Mouse (Mus musculus) forebrain, embryonic 11.5 days (tissue): ENCODE data around the gene P2ry6. TPM values are rescaled to one million over a fixed set of nuclear protein-coding genes. Genes with fewer than 3 reads are reported as not detected.

Experiments used
- ATAC-seq: fragments of 200-750 bp; cut with Nextera tagmentation; replicated peaks from 2 replicates; pipeline ENCODE4 v1.8.0; 2017; ENCODE audit warnings: moderate TSS enrichment; ENCODE audit not compliant: low FRiP score
- DNase-seq: peaks from one replicate; pipeline ENCODE4 v3.0.0-alpha.2; 2017; ENCODE audit warnings: low spot score
- H3K27ac ChIP-seq: fragments of 300-500 bp; sonication (generic); 2 replicates; pipeline ENCODE4 v1.5.1; 2014; ENCODE audit warnings: low read depth, low read length
- H3K27me3 ChIP-seq: fragments of 300-500 bp; sonication (generic); 2 replicates; pipeline ENCODE4 v1.6.1; 2014; ENCODE audit warnings: mild to moderate bottlenecking, low read length, mixed read lengths; ENCODE audit not compliant: control insufficient read depth, insufficient read depth
- H3K36me3 ChIP-seq: fragments of 300-500 bp; sonication (generic); 2 replicates; pipeline ENCODE4 v1.6.1; 2014; ENCODE audit warnings: mild to moderate bottlenecking, low read length, moderate library complexity, mixed read lengths; ENCODE audit not compliant: control insufficient read depth, insufficient read depth
- H3K4me1 ChIP-seq: fragments of 300-500 bp; sonication (generic); replicated peaks from 2 replicates; pipeline ENCODE4 v1.6.1; 2014; ENCODE audit warnings: low read length, mixed read lengths; ENCODE audit not compliant: control insufficient read depth, insufficient read depth
- H3K4me2 ChIP-seq: fragments of 300-500 bp; sonication (generic); 2 replicates; pipeline ENCODE4 v1.6.1; 2014; ENCODE audit warnings: low read depth, mild to moderate bottlenecking, low read length, moderate library complexity, mixed read lengths; ENCODE audit not compliant: severe bottlenecking
- H3K4me3 ChIP-seq: fragments of 300-500 bp; sonication (generic); 2 replicates; pipeline ENCODE4 v1.5.1; 2014; ENCODE audit warnings: low read depth, low read length
- H3K9ac ChIP-seq: fragments of 300-500 bp; sonication (generic); 2 replicates; pipeline ENCODE4 v1.6.1; 2014; ENCODE audit warnings: low read length
- H3K9me3 ChIP-seq: fragments of 300-500 bp; sonication (generic); 2 replicates; pipeline ENCODE4 v1.6.1; 2016; ENCODE audit warnings: low read length, mixed read lengths; ENCODE audit not compliant: control insufficient read depth
- WGBS: fragments of 180-500 bp; shearing (Covaris S2); extraction: QIAGEN DNeasy Blood & Tissue Kit; methylation state at CpG from one replicate; pipeline ENCODE4 v1.1.7; 2014; 5-methylcytosine and 5-hydroxymethylcytosine counted together
- polyA plus RNA-seq: library from polyadenylated mRNA; unstranded; fragments of >200 nt; fragmentation: Nextera tagmentation; extraction: Ambion mirVana; gene quantifications from 2 replicates; pipeline ENCODE4 v1.2.1, GENCODE M21; 2014

P2ry6 gene
- polyA plus RNA-seq, 1 experiment from 2014 or later = 1.9 TPM

DNA sequence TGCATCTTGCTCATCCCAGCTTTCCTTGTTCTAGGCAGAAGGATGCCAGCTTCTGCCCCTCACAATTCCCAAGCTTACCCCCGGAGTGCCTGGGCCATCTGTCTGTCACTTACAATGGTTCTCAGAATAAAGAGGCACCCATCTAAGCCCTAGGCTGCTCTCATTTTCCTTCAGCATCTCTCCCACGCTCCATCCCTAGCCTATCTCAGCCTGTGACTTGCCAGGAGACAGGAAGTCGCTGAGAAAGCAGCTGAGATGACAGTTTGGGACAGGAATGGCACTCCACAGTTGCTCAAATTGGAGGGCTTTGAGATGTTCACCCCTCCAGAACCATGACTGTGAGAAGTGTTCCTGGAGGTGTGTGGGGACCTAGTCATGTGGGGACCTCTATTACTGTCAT lies 1.6 kb downstream of the P2ry6 start:
- peaks cover 17% of the 10 kb centered on the region for H3K27me3 ChIP-seq
- no peak overlapping the region for H3K4me3 ChIP-seq
- no peak for DNase-seq
- H3K9ac ChIP-seq = no peak overlapping the region
- no peak overlapping the region for H3K4me2 ChIP-seq
- WGBS = 50% methylated on average over 3 of the region's 3 CpGs
- H3K36me3 ChIP-seq = no peaks in the 10 kb centered on the region
- no peak overlapping the region for H3K27ac ChIP-seq
- no peak for ATAC-seq
- no peaks in the 10 kb centered on the region for H3K9me3 ChIP-seq
- H3K4me1 ChIP-seq = 0 out of 2 replicates have a peak, but pooled peaks cover 2% of the 10 kb centered on the region

DNA sequence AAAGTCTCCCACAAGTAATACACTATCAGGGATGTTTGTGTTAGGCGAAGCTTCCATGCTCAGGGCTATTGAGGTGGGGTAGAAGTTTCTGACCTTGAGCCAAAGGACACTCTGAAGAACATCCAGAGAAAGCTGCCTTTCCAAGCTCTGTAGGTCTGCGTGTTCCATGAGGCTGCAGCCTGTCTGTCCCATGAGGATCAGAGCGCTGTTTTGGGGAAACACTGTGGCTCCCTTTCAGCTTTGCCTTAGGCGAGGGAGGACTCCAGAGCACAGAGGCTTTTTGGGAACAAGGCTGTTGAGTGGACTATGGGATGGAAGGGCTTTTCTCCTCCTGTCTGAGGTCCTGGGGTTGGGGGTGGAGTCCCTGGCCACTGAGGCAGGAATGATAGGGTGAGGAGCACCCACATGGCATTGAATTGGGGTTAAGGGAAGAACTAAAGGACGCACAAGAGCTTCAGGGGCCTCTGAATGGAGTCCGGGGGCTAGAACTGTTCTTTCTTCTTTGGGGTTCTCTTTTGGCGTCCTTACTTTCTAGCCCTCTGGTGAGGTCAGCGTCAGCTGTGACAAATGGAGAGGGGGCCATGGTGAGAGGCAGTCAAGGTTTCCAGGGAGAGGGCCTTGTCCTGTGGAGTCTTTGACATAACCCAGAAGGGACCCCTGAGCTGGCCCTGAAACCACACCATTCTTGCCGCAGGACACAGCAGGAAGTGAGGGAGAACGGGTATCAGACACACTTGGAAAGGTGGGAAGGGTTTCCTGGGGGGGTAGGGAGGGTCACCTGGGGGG lies 5.4 kb downstream of the P2ry6 start:
- ATAC-seq (no peak), DNase-seq (no peak)
- no peak overlapping the region for H3K4me3 ChIP-seq
- peaks cover 9% of the 10 kb centered on the region for H3K27me3 ChIP-seq
- no peak overlapping the region for H3K27ac ChIP-seq
- 74% methylated on average over 10 of the region's 10 CpGs for WGBS
- H3K36me3 ChIP-seq = no peaks in the 10 kb centered on the region
- no peak overlapping the region for H3K4me2 ChIP-seq
- H3K4me1 ChIP-seq = peaks cover under 1% of the 10 kb centered on the region; the same call in 1 of the 2 replicates
- no peaks in the 10 kb centered on the region for H3K9me3 ChIP-seq
- no peak overlapping the region for H3K9ac ChIP-seq

DNA sequence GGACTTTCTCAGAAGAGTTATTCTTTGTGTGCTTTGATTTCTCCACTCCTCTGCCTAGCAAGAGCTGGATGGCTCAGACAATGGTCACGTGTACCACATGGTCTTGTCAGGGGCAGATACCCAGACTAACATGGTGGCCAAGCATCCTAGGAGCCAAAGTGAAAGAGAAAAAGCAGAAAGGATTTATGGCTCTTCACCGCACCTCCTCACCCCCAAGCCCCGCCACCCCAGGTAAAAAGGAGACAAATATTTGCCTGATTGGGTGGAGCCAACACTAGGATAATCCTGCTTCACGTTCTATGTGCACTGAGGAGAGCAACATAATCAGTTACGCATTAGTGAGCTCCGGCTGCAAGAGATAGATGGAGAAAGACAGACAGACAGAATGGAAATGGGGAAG lies 6.1 kb downstream of the P2ry6 start:
- no peak for ATAC-seq
- no peak overlapping the region for H3K27ac ChIP-seq
- H3K36me3 ChIP-seq = no peaks in the 10 kb centered on the region
- WGBS = 80% methylated on average over 6 of the region's 6 CpGs
- peaks cover 2% of the 10 kb centered on the region for H3K27me3 ChIP-seq
- H3K9me3 ChIP-seq = no peaks in the 10 kb centered on the region
- no peak overlapping the region for H3K4me2 ChIP-seq
- no peak for DNase-seq
- H3K4me3 ChIP-seq = no peak overlapping the region
- no peak overlapping the region for H3K9ac ChIP-seq
- no peaks in the 10 kb centered on the region; the same call in 1 of the 2 replicates for H3K4me1 ChIP-seq

DNA sequence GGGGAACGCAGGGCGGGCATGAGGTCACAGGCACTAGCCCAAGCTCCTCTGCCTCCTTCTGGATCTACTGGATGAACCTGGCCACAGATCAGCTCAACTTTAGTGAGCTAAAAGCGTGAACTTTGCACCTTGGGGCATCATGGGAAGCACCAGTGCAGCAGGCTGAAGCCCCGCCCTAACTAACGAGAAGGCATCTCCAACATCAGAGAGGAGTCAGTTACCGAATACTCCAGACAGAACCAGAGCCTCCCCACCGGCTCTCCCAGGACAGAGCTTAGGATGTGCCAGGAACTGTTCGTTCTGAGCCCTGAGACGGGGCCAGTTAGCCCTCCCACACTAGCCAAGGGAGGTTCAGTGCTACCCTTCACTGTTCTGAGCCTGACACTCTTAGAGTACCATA lies 6.6 kb downstream of the P2ry6 start:
- ATAC-seq = no peak
- H3K27ac ChIP-seq = no peak overlapping the region
- H3K36me3 ChIP-seq = no peaks in the 10 kb centered on the region
- H3K9me3 ChIP-seq = no peaks in the 10 kb centered on the region
- 84% methylated on average over 9 of the region's 9 CpGs for WGBS
- H3K4me3 ChIP-seq = no peak overlapping the region
- no peak overlapping the region for H3K4me2 ChIP-seq
- H3K9ac ChIP-seq = no peak overlapping the region
- no peak for DNase-seq
- H3K4me1 ChIP-seq = no peaks in the 10 kb centered on the region; the same call in 1 of the 2 replicates
- H3K27me3 ChIP-seq = no peaks in the 10 kb centered on the region

DNA sequence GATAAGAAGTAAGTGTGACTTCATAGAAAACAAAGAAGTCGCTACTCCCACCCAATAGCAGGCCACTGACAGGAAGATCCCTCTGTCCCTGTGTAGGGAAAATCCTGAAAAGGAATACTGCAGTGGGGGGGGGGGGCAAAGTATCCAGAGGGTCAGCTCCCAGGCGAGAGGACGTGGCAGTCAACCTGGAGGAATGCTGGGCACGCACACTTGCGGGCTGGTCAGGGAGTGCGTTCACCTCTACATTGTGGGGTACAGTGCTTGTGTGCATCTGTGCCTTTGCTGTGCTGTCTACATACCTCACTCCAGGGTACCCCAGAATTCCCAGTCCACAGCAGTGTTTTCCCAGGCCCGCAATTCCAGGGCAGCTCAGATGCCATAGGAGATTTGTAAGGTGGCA lies 8.4 kb downstream of the P2ry6 start:
- no peak for ATAC-seq
- Histone ChIP-seq H3K4me2 (no peak overlapping the region), H3K4me1 (no peaks in the 10 kb centered on the region; the same call in 1 of the 2 replicates), H3K27ac (no peak overlapping the region), H3K27me3 (no peaks in the 10 kb centered on the region), H3K36me3 (no peaks in the 10 kb centered on the region), H3K9me3 (no peaks in the 10 kb centered on the region), H3K9ac (no peak overlapping the region), H3K4me3 (no peak overlapping the region)
- DNase-seq = no peak
- 71% methylated on average over 7 of the region's 7 CpGs for WGBS

DNA sequence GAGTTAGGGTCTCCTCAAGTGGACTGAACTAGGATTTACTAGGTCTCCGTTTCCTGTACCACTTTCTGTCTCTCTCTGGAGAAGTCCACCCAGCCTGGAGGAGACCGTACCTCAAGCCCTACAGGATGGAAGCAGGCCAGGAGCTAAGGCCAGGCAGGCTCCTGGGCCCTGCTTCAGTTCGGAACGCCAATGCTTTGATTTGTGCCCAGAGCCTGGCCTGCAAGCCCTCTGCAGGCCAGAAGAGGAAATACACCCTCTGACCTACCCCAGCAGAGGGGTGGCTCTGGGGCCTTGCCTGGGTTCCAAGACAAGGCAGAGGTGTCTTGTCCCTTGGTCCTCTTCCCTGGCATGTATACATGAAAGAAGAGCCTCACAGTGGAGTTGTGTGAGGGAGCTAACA lies 9.4 kb downstream of the P2ry6 start:
- no peak overlapping the region for H3K4me2 ChIP-seq
- H3K9me3 ChIP-seq = no peaks in the 10 kb centered on the region
- no peak overlapping the region for H3K27ac ChIP-seq
- H3K4me1 ChIP-seq = no peaks in the 10 kb centered on the region; the same call in 1 of the 2 replicates
- ATAC-seq = no peak
- no peaks in the 10 kb centered on the region for H3K36me3 ChIP-seq
- DNase-seq = peak; percentile 67
- no peak overlapping the region for H3K4me3 ChIP-seq
- WGBS = 20% methylated on average over 4 of the region's 4 CpGs
- H3K27me3 ChIP-seq = no peaks in the 10 kb centered on the region
- H3K9ac ChIP-seq = no peak overlapping the region

DNA sequence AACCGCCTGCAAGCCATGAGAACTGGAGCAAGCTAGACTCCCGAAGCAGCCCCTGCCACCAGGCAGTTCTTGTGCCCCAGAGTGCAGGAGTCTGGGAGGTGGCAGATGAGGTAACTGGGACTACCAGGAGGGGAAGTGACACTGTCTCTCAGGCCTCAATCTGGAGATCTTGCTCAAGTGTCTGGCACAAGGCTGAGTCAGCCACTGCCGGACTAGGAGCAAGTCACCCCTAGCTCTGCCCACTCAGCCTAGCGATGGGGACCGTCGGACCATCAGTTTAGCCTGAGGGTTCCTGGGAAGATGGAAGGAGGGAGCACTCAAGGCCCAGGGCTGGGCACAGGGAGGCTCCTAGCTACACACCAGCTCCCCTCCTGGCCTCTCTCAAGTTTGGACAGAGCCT lies 10.2 kb downstream of the P2ry6 start:
- Histone ChIP-seq H3K4me1 (no peaks in the 10 kb centered on the region; the same call in 1 of the 2 replicates), H3K36me3 (no peaks in the 10 kb centered on the region), H3K9me3 (no peaks in the 10 kb centered on the region), H3K9ac (no peak overlapping the region), H3K27ac (no peak overlapping the region), H3K4me2 (no peak overlapping the region), H3K4me3 (no peak overlapping the region), H3K27me3 (no peaks in the 10 kb centered on the region)
- DNase-seq = no peak
- ATAC-seq = no peak
- 67% methylated on average over 6 of the region's 6 CpGs for WGBS

DNA sequence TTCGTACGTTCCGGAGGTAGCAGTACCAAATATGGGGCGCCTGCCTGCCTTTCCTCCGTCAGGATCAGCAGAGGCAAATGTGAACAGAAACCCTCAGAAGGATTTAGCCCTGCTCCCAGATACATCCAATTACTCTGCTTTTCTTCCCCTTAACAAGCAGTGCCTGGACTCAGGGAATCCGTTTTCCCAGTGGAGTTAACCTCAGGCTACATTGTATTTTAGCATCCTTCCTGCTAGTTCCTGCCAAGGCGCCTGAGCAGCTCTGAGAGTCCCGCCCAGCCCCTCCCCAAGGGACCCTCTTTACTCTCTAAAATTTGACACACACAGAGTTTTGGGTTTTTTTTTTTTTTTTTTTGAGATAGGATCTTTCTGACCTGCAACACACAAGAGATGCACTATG lies 11.1 kb downstream of the P2ry6 start:
- Histone ChIP-seq H3K36me3 (no peaks in the 10 kb centered on the region), H3K4me2 (no peak overlapping the region), H3K4me3 (no peak overlapping the region), H3K27ac (no peak overlapping the region), H3K27me3 (no peaks in the 10 kb centered on the region), H3K9ac (no peak overlapping the region), H3K9me3 (no peaks in the 10 kb centered on the region), H3K4me1 (no peaks in the 10 kb centered on the region; the same call in 1 of the 2 replicates)
- DNase-seq (no peak), ATAC-seq (no peak)
- 68% methylated on average over 8 of the region's 8 CpGs for WGBS

DNA sequence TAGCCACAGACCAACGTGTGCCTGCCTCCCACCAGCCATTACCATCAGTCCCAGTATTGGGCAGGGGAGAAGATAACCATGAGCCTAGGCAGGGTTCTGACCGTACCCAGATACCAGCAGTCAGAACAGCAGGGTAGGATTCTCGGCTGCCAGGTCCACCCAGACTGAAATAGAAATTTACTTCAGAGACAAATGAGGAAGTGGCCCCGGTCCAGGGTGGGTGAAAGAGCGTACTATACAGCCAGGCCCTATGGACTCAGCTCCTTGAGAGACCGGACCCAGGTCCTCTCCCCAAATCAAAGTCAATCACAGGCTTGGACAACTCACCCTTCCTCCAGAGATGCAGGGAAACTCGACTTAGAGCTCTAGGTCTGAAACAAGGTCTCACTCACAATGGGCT lies 13.3 kb downstream of the P2ry6 start:
- no peak for ATAC-seq
- WGBS = 84% methylated on average over 7 of the region's 7 CpGs

More for the DNA sequence above, 13.3 kb downstream of the P2ry6 start:
- Histone ChIP-seq H3K36me3 (no peaks in the 10 kb centered on the region), H3K9ac (no peak overlapping the region), H3K27ac (no peak overlapping the region), H3K4me1 (no peaks in the 10 kb centered on the region; the same call in 1 of the 2 replicates), H3K4me2 (no peak overlapping the region), H3K27me3 (no peaks in the 10 kb centered on the region), H3K9me3 (no peaks in the 10 kb centered on the region), H3K4me3 (no peak overlapping the region)
- no peak for DNase-seq
